Mouse (Mus musculus) neutrophil, adult 5-6 weeks (primary cell): ENCODE measurements at regions not wholly inside any gene's neighbourhood (a gene's known extent, or its start where the extent isn't known, plus 50 kb on each side); places are given as distances from the start of the nearest gene placed in this dataset.

ENCODE experiments used
- ATAC-seq: fragments of 151-379, 151-347 bp; 2 replicates; pipeline ENCODE4 v1.8.0; 2017; ENCODE audit warnings: mild to moderate bottlenecking, moderate TSS enrichment; ENCODE audit not compliant: insufficient number of reproducible peaks, poor library complexity, low FRiP score, severe bottlenecking; ENCODE audit errors: extremely low read depth

DNA sequence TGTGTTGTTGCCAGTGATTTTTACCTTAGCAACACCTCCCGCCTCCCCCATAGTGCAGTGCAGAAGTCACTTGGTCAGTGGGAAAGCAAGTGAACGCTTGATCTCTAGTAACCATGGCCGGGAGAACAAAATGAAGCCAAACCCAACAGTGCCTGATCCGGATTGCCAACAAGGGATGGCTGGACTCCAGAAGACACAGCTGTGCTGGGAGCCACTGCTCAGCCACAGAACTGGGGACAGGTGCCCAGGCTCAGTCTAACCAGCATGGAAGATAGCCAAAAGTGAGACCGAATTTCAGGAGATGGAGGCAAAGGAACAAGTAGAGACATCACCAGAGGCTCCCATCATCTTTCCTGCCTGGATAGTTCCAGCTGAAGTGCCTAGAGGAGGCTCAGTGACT, 473.0 kb downstream of the Fam19a5 start:
- no peak for ATAC-seq

DNA sequence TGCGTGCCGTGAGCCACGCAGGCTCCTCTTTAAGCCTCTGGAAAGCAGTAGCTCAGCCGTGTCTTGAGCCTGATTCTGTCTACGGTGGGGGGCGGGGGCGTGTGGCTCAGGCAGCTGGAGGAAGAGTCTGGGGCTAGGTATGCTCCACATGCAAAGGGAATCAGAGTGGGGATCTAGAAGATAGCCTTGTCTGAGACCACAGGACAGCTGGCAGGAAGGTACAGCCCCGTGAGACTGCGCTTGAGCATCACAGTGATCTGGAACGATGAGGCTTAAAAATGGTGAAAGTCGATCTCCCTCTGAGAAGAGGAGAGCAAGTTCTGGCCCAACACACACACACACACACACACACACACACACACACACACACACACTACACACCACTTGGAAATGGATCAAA, 488.7 kb downstream of the Fam19a5 start:
- no peak for ATAC-seq

DNA sequence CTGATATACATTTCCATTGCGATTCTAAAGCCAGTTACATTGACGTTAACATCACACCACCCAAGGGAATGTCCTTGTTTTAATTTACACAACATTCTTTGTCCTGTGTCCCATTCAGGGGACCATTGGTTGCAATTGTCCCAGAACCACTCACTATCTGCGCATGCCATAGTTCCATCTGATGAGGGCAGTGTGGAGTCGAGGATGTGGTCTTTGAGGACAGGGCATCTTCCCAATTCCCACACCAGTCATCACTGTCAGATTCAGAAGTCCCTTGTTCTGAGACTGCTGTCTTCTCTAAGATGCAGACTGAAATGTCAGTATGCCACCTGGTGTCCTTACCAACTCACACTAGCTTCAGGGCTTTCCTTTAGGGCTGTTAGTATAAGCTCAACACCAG, 489.6 kb downstream of the Fam19a5 start:
- ATAC-seq, result no peak

DNA sequence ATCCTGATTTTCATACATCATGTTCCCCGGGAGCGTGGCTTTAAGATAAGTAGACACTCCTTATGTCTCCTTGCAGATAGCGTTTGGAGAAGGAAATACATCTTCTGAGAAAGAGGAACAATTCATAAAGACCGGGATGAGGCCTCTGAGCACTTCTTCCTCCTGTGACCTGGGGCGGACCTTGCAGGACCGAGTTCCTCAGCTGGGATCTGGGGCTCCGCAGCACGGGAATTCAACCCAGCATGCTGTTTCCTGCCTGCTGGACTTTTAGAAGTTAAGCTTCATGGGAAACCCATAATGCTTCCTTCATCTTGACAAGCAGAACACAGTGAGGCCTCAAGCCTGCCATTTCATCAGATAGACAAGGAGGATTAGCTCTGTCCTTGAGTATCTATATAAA, 491.4 kb downstream of the Fam19a5 start:
- no peak for ATAC-seq

DNA sequence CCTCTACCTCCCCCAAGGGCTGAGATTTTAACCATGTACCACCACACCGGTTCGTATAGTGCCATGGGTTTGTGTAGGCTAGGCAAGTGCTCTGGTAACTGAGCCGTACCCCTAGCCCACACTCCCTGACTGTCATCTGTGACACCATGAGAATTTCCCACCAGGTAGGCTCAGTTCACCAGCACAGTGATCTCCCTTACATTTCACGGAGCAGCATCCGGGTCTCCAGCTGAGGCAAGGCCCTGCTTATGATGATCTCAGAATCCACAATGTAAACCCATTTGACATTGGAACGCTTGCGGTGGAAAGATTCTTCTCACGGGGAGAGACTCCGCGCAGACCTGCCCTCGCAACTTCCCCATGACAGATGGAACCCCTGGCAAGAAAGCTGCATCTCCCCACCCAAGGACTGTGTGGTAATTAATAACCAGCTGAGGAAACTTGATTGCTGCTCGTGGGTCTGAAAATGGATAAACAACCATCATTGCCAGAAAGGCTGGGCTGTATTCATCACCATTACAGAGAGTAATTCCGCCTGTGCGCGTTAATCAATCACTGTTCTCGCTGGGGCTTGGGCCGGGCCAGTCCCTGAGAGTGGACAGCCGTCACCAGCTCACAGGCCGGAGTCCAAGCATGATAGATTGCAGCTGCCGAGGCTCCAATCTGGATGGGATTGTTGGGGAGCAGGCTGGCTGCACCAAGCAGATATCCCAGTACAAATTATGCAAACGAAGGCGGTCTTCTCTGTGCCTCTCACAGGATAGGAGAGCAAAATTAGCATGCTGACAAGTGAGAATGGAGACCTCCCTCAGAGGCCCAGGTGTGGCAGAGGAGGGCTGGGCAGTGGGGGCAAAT, 492.3 kb downstream of the Fam19a5 start:
- ATAC-seq, result no peak

DNA sequence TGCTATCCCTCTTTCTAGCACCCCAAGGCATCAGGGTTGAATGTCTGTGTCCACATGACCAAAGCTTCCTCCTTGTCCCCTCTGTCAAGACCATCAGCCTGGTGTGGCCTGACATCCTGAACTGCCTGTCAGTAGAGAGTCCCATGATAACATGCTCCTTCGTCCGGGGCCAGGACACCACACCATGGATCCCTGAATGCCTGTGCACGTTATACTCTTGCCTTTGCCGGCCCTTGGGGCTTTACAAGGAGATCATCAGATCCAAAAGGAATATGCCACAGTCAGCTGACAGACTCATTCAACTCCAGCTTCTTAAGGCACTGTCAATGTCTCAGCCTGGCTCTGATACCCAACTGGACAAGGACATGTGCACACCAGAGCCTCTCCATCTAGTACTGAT, 493.5 kb downstream of the Fam19a5 start:
- no peak for ATAC-seq

DNA sequence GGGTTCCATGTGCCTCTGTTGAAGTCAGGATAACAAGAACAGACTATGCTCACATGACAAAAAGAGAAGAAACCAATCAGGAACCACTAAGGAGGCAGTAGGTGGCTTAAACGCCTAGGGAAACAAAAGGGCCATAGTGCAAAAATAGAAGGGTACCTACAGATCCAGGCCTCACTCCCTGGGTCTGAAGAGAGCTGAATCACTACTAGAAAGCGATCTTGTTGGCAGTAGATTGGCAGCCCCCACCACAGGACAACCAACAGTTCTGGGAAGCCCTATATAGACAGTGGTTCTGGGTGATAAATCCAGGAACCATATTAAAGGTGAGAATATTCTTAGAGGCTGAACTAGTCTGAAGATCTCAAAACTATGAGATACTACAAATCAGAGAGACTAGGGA, 498.7 kb downstream of the Fam19a5 start:
- no peak for ATAC-seq

DNA sequence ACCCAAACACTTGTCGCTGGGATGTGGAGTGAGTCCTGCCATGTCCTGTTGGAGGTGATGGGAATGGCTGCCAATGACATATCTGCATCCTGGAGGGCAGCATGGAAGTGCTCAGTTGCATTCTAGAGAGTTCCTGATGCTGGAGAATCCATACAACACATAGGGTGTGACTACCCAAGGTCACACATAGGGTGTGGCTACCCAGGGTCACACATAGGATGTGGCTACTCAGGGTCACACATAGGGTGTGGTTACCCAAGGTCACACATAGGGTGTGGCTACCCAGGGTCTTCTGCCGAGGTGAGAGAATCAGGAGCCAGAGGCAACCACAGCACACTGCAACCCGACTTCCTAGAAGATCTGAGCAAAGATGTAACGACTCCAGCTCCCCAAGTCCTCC, 514.0 kb downstream of the Fam19a5 start:
- no peak for ATAC-seq

DNA sequence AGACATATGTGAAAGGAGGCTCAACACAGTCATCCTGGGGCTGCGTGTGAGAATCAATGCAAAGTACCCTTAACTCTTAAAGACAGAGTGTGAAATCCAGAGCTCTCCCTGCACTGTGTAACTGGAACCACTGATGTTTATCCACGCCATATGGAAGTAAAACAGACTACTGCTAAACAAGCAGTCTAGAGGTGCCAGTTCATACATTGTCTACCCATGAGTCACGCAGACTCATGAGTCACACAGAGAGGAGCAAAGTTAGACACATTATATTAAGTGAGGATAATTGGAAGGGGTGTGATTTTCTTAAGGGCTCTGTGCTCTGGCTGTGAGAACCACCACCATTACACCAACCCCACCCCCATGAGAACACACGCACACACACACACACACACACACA, 516.8 kb downstream of the Fam19a5 start:
- ATAC-seq, result no peak

DNA sequence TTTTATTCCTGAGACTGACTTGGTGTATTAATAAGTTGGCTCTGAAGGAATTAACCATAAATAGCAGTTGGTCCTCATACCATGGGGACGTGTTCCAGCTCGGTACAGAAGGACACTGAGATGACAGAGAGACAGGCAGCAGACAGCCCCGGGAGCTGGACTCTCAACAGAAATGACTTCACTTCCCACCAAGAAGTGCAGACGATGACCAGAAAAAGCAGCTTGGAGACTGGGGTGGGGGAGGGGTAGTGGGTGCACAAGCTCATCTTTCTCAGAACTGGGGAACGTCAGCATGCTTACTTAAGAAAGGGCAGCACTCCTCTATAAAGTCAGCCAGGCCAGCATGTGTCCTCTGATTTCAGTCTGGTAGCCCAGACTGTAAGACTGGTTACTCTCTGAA, 518.9 kb downstream of the Fam19a5 start:
- no peak for ATAC-seq

DNA sequence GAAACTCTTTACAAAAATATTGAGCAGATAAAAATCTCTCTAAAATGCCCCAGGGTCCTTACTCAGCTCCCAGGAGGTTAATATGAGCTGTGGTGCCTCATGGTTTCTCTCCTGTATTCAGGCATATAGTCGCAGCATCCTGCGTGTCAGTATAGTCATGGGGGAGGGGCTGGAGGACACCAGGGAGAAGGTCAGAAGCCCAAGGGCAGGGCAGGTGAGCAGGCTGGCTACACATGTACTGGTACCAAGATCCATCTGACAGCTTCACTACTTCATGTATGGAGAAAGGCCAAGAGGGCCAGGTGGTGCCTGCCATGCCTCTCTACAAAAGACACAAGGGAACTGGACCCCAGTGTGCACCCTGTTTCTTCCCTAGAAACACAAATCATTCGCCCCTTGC, 524.4 kb downstream of the Fam19a5 start:
- no peak for ATAC-seq

DNA sequence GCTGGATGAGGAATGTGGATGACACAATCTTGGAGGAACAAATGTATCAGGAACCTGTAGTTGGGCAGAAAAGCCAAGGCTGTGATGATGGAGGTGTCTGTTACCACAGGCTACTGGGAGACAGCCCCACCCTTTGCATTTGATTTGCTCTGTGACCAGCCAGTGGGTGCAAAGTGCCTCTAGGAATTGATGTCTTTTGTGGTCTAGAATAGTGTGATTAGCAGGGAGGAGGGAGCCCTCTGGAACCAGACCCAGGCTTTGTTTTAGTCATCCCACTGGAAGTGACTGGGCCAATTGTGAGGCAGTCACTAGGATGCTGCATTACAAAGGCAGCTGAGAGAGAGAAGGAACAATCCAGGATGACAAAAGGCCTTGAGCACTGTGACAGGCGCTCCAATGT, 527.4 kb upstream of the Zdhhc25 start:
- ATAC-seq, result no peak

DNA sequence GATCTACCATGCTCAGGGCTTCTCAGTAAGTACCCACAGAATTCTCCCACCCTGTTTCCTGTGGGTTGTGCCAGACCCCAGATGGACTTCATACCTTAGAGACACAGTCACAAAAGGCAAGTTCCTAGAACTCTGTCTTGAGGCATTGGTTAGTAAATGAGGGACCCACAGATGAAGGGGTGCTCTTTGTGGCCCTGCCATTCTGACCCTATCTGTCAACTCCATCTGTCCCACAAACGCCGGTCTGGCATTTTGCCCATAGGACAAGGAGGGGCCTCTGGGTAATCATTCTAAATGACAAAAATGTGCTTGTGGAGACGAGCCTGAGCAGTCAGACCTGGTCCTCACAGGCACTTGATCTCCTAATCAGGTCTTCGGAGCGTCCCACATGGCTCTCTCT, 516.2 kb upstream of the Zdhhc25 start:
- no peak for ATAC-seq

DNA sequence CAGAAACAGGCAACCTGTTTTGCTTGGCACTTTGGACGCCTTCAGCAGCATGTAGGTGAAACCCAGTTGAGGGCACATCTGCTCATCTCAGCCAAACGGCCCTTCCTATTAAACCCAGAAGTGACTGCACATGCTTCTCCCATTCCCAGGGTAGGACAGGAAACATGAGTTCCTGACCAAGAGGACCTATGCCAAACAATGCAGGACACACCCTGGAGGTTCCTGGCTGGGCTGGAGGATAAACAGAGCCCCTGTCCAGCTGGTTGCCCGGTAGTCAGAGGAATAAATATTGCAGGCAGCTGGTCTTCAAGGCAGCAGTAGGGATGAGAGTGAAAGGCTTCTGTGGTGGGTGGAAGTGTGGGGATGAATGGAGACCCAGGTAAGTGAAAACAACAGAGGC, 514.5 kb upstream of the Zdhhc25 start:
- no peak for ATAC-seq

DNA sequence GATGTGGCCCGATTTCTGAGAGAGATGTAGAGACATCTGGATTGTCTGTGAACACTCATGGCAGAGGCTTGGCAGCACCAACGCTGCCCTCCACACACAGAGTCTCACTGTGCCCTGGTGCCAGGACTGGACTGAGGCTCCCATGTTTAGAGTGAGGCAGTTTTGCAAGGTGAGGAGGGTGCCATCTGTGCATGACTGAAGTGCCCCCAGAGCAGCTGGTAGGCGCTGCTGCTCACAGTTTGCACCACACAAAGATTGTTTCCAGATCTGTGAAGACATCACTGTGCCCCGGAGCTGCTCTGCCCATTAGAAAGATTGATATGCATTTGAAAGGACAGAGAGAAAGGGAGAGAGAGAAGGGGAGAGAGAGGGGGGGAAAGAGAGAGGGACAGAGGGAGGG, 510.6 kb upstream of the Zdhhc25 start:
- no peak for ATAC-seq

DNA sequence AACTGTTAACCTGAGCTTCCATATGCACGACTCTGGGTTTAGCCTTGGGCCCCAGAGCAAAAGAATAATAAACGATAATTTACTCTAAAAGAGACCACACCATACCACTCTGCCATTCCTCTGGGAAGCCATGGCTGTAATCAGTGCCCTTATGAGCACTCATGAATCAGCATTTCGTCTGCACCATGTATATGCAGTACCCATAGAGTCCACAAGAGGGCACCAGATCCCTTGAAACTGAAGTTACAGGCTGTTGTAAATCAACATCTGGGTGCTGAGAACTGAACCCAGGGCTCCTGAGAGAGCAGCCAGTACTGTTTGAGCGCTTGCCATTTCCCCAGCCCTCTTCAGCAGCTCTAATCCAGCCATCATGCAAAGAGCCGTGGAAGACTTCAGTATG, 508.7 kb upstream of the Zdhhc25 start:
- ATAC-seq, result no peak

DNA sequence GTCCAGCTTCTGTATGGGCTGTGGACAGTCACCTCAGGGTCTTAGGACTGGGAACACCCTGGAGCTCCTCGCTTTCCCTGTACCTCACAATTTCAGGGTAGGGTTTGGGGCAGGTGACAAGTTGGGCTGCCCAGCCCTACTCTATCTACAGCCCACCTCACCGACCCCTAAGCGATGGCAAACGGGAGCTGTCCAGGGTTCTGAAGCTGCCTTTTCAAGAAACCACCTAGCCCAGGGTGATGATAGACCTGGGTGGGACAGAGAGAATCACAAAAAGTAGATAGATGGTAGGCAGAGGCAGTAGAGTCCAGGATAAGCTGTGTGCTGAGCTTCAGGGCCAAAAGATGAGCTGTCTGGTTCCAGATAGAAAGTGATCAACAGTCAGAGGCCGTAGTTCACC, 479.7 kb upstream of the Zdhhc25 start:
- ATAC-seq, result no peak

DNA sequence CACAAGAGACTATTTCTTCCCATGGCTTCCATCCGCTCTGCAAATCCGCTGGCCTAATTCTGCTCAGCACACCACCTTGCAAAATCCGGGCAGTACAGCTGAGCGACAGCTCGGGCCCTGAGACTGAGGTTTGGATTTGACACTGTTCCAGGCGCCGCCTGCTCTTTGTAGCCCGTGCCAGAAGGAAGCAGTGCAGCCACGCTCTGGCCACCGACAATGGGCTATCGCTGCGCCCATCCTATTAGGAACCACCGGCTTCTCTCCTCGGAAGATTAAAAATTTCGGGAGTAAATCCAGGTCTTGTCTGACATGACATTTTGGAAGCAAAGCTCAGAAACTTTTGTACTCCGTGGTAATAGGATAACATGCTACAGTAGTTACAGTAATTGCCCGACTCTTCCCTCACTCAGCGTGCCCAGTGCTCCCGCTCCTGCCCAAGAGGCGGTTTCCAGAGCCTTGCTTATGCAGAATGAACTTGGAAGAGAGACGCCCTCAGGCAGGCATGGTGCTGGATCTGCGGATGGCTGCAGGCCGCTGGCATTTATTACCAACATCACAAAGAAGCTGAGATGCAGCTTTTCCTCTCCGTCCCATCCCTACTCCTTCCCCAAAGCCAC, 476.1 kb upstream of the Zdhhc25 start:
- ATAC-seq, result no peak

DNA sequence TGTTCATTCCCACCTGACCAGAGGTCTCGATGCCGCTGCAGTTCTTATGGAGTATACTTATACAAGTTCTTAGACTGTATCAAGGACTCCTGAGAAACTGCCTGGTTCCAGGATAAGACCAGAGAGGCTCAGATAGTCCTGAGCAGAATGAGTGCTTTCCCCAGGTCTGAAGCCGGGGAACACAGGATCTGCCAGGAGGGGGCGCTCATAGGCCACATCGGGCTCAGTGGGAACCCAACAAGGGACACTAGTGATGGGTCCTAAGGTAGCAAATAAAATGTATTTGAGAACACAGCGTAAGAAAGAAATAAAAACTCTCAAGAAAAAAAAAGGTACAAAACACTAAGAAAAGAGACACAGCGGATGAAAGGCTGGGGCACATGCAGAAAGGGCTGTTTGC, 454.0 kb upstream of the Zdhhc25 start:
- no peak for ATAC-seq

DNA sequence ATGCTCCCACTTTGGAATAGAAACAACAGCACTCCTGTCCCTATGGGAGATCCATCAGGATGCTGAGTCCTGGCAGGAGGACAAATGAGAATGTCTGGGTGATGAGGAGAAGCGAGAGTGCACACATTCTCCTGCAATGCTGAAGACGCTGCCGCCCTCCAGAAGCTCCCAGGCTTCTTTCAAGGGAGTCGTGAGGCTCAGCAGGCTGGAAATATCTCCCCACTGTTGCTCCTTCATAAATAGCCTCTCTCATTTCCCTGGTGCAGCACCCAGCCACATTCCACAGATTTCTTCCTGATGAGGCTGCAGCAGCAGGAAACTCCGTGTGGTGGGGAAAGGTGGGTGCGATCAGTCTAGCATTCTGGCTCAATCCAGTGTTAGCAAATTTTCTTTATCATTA, 448.9 kb upstream of the Zdhhc25 start:
- no peak for ATAC-seq

DNA sequence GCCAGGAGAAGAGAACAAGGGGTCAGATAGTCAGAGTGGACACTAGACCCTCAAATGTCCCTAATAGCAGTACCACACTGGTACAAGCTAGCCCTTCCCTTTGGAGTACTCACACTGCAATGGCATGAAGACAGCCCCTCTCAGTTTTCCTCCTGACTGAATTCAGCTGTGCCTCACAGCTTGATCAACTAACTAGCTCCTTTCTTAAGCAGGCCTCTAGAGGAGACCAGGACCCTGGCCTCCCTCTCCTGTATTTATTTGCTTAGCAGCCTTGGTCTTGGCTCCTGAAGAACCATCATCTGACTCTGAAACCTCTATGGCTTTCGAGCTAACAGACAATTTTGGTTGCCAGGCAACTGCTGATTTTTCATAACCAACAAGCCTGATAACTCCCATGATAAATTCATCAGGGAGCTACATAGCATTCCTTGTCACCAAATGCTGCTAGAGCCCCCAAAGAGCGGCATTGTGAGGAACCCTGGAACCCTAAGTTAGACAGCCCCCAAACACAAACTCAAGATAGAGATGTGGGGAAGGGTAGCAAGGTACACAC, 440.4 kb upstream of the Zdhhc25 start:
- ATAC-seq, result no peak
